Mouse (Mus musculus) CH12.LX (cell line): ENCODE data around the gene Npepps. TPM values are rescaled to one million over a fixed set of nuclear protein-coding genes. Genes with fewer than 3 reads are reported as not detected.
A peak's percentile ranks its signal among the peaks of the same experiment; 100 is the strongest.

Experiments
- DNase-seq: peaks from one replicate; pipeline ENCODE4 v3.0.0-alpha.2; 2013; ENCODE audit errors: extremely low read depth
- H3K27ac ChIP-seq: 2 replicates; pipeline ENCODE4 v1.5.1; 2012; ENCODE audit warnings: low read depth, mild to moderate bottlenecking, control low read depth, moderate library complexity; ENCODE audit not compliant: insufficient read depth
- H3K27me3 ChIP-seq: replicated peaks from 2 replicates; pipeline ENCODE3; 2012; ENCODE audit warnings: inconsistent platforms
- H3K36me3 ChIP-seq, 2 experiments: replicated peaks in 1 of 2; 2 replicates each; pipeline versions ENCODE3 to v1.6.1; 2012; ENCODE audit warnings: inconsistent platforms in 1 of 2, low read length in 1 of 2, mild to moderate bottlenecking in 1 of 2, mixed read lengths in 1 of 2, moderate library complexity in 1 of 2; ENCODE audit not compliant: control insufficient read depth in 1 of 2, insufficient read depth in 1 of 2
- H3K4me1 ChIP-seq, 2 experiments: 2 replicates each; pipeline ENCODE4 v1.6.1; 2012; ENCODE audit warnings: inconsistent platforms in 1 of 2, moderate library complexity in 1 of 2; ENCODE audit not compliant: insufficient read depth in 2 of 2, control insufficient read depth in 1 of 2
- H3K4me2 ChIP-seq: 2 replicates; pipeline ENCODE4 v1.6.1; 2012; ENCODE audit warnings: low read depth, mild to moderate bottlenecking, control low read depth; ENCODE audit not compliant: poor library complexity, insufficient read depth, severe bottlenecking
- H3K4me3 ChIP-seq, 3 experiments: fragments of 150-350 bp in 1 of 3; sonication (generic) in 1 of 3; replicated peaks in 1 of 3; 2 replicates each; pipeline versions ENCODE3 to v1.5.1; 2011 to 2012; ENCODE audit warnings: low read depth in 2 of 3, low read length in 2 of 3, mild to moderate bottlenecking in 2 of 3, moderate library complexity in 2 of 3, control low read depth in 1 of 3, improper control_type of control experiment in 1 of 3, inconsistent platforms in 1 of 3, mixed read lengths in 1 of 3; ENCODE audit not compliant: poor library complexity in 1 of 3
- H3K79me2 ChIP-seq: replicated peaks from 2 replicates; pipeline ENCODE4 v1.6.1; 2012; ENCODE audit warnings: mild to moderate bottlenecking, moderate library complexity; ENCODE audit not compliant: control insufficient read depth, poor library complexity, insufficient read depth, severe bottlenecking; ENCODE audit errors: extremely low read depth
- H3K9ac ChIP-seq: 2 replicates; pipeline ENCODE4 v1.6.1; 2012; ENCODE audit warnings: low read depth, mild to moderate bottlenecking, control low read depth, moderate library complexity; ENCODE audit not compliant: insufficient read depth
- H3K9me3 ChIP-seq: replicated peaks from 2 replicates; pipeline ENCODE3; 2012; ENCODE audit warnings: low read length, inconsistent platforms, mixed read lengths
- CHD2 ChIP-seq: IDR thresholded peaks from 2 replicates; pipeline ENCODE4 v1.6.1; 2011; ENCODE audit warnings: low read length, improper control_type of control experiment
- CTCF ChIP-seq, 2 experiments: IDR thresholded peaks in 1 of 2; conservative IDR thresholded peaks in 1 of 2; 2 replicates each; pipeline ENCODE4 v1.5.1; 2011 to 2012; ENCODE audit warnings: low read depth in 2 of 2, low read length in 2 of 2, improper control_type of control experiment in 1 of 2, inconsistent platforms in 1 of 2, mild to moderate bottlenecking in 1 of 2, moderate library complexity in 1 of 2
- E2F4 ChIP-seq: IDR thresholded peaks from 2 replicates; pipeline ENCODE4 v1.6.1; 2011; ENCODE audit warnings: low read depth, low read length, improper control_type of control experiment; ENCODE audit not compliant: insufficient replicate concordance
- ELF1 ChIP-seq: IDR thresholded peaks from 2 replicates; pipeline ENCODE4 v1.6.1; 2014; ENCODE audit warnings: low read depth, mild to moderate bottlenecking, inconsistent platforms, low read length, improper control_type of control experiment
- EP300 ChIP-seq: IDR thresholded peaks from 2 replicates; pipeline ENCODE4 v1.6.1; 2011; ENCODE audit warnings: low read length, improper control_type of control experiment
- ETS1 ChIP-seq: conservative IDR thresholded peaks from 2 replicates; pipeline ENCODE4 v1.6.1; 2012; ENCODE audit warnings: low read depth, mild to moderate bottlenecking, inconsistent platforms, low read length, improper control_type of control experiment, moderate library complexity
- GABPA ChIP-seq: IDR thresholded peaks from 2 replicates; pipeline ENCODE4 v1.6.1; 2012; ENCODE audit warnings: low read depth, low read length, improper control_type of control experiment, inconsistent platforms; ENCODE audit not compliant: insufficient replicate concordance
- HCFC1 ChIP-seq: IDR thresholded peaks from 2 replicates; pipeline ENCODE4 v1.6.1; 2012; ENCODE audit warnings: low read depth, mild to moderate bottlenecking, inconsistent platforms, low read length, improper control_type of control experiment
- IRF4 ChIP-seq: IDR thresholded peaks from 2 replicates; pipeline ENCODE4 v1.6.1; 2014; ENCODE audit warnings: low read depth, mild to moderate bottlenecking, inconsistent platforms, low read length, improper control_type of control experiment
- JUN ChIP-seq: IDR thresholded peaks from 2 replicates; pipeline ENCODE4 v1.6.1; 2011; ENCODE audit warnings: low read depth, mild to moderate bottlenecking, low read length, improper control_type of control experiment, moderate library complexity; ENCODE audit not compliant: insufficient read depth
- KAT2A ChIP-seq: IDR thresholded peaks from 2 replicates; pipeline ENCODE4 v1.6.1; 2012; ENCODE audit warnings: low read length, improper control_type of control experiment, inconsistent platforms; ENCODE audit not compliant: insufficient replicate concordance
- MAFK ChIP-seq: IDR thresholded peaks from 2 replicates; pipeline ENCODE4 v1.6.1; 2011; ENCODE audit warnings: low read length, improper control_type of control experiment; ENCODE audit not compliant: insufficient replicate concordance
- MAX ChIP-seq: IDR thresholded peaks from 2 replicates; pipeline ENCODE4 v1.6.1; 2011; ENCODE audit warnings: low read length, improper control_type of control experiment
- MAZ ChIP-seq: IDR thresholded peaks from 2 replicates; pipeline ENCODE4 v1.6.1; 2012; ENCODE audit warnings: low read depth, mild to moderate bottlenecking, inconsistent platforms, low read length, improper control_type of control experiment, moderate library complexity
- MYC ChIP-seq: IDR thresholded peaks from 2 replicates; pipeline ENCODE4 v1.6.1; 2011; ENCODE audit warnings: low read depth, mild to moderate bottlenecking, improper control_type of control experiment, low read length
- NELFE ChIP-seq: IDR thresholded peaks from 2 replicates; pipeline ENCODE4 v1.6.1; 2011; ENCODE audit warnings: low read depth, low read length, improper control_type of control experiment
- NRF1 ChIP-seq: IDR thresholded peaks from 2 replicates; pipeline ENCODE4 v1.6.1; 2014; ENCODE audit warnings: low read depth, mild to moderate bottlenecking, inconsistent platforms, low read length, improper control_type of control experiment, moderate library complexity
- PAX5 ChIP-seq: IDR thresholded peaks from 2 replicates; pipeline ENCODE4 v1.6.1; 2012; ENCODE audit warnings: low read length, inconsistent platforms, mixed read lengths
- POLR2AphosphoS2 ChIP-seq: IDR thresholded peaks from 2 replicates; pipeline ENCODE4 v1.6.1; 2011; ENCODE audit warnings: low read depth, low read length, improper control_type of control experiment
- RAD21 ChIP-seq: IDR thresholded peaks from 2 replicates; pipeline ENCODE4 v1.6.1; 2011; ENCODE audit warnings: low read depth, mild to moderate bottlenecking, low read length, improper control_type of control experiment, moderate library complexity
- RCOR1 ChIP-seq: conservative IDR thresholded peaks from 2 replicates; pipeline ENCODE4 v1.6.1; 2012; ENCODE audit warnings: low read depth, mild to moderate bottlenecking, inconsistent platforms, low read length, improper control_type of control experiment
- SIN3A ChIP-seq: IDR thresholded peaks from 2 replicates; pipeline ENCODE4 v1.6.1; 2012; ENCODE audit warnings: low read length, improper control_type of control experiment, inconsistent platforms
- SMC3 ChIP-seq: IDR thresholded peaks from 2 replicates; pipeline ENCODE4 v1.6.1; 2011; ENCODE audit warnings: low read depth, low read length, improper control_type of control experiment
- TBP ChIP-seq: conservative IDR thresholded peaks from 2 replicates; pipeline ENCODE4 v1.6.1; 2011; ENCODE audit warnings: low read depth, low read length, improper control_type of control experiment
- TCF12 ChIP-seq: IDR thresholded peaks from 2 replicates; pipeline ENCODE4 v1.6.1; 2014; ENCODE audit warnings: low read depth, mild to moderate bottlenecking, inconsistent platforms, low read length, improper control_type of control experiment
- UBTF ChIP-seq: IDR thresholded peaks from 2 replicates; pipeline ENCODE4 v1.6.1; 2012; ENCODE audit warnings: low read depth, mild to moderate bottlenecking, inconsistent platforms, low read length, improper control_type of control experiment, moderate library complexity
- USF1 ChIP-seq: IDR thresholded peaks from 2 replicates; pipeline ENCODE4 v1.6.1; 2014; ENCODE audit warnings: low read depth, mild to moderate bottlenecking, inconsistent platforms, low read length, improper control_type of control experiment
- USF2 ChIP-seq: conservative IDR thresholded peaks from 2 replicates; pipeline ENCODE4 v1.6.1; 2011; ENCODE audit warnings: low read depth, low read length, improper control_type of control experiment
- ZC3H11A ChIP-seq: IDR thresholded peaks from 2 replicates; pipeline ENCODE4 v1.6.1; 2012; ENCODE audit warnings: low read depth, mild to moderate bottlenecking, inconsistent platforms, low read length, improper control_type of control experiment
- ZKSCAN1 ChIP-seq: IDR thresholded peaks from 2 replicates; pipeline ENCODE4 v1.6.1; 2012; ENCODE audit warnings: low read depth, inconsistent platforms, low read length, improper control_type of control experiment, borderline replicate concordance
- ZMIZ1 ChIP-seq: IDR thresholded peaks from 2 replicates; pipeline ENCODE4 v1.6.1; 2012; ENCODE audit warnings: low read depth, mild to moderate bottlenecking, inconsistent platforms, low read length, improper control_type of control experiment
- ZNF384 ChIP-seq: IDR thresholded peaks from 2 replicates; pipeline ENCODE4 v1.6.1; 2012; ENCODE audit warnings: low read depth, low read length, improper control_type of control experiment, inconsistent platforms
- dilution Hi-C: fragments of 300-500 bp; cut with MboI; formaldehyde crosslinking; loops from 2 replicates; pipeline ENCODE4 v1.14.3; 2020; ENCODE audit warnings: low sequenced_read_pairs; ENCODE audit not compliant: extremely low pct_unique_long_range_greater_than_20kb, extremely low pct_ligation_motif_present
- in situ Hi-C: fragments of 300-500 bp; cut with MboI; formaldehyde crosslinking; loops from 3 replicates; pipeline ENCODE4 v1.14.3; 2019; ENCODE audit warnings: low sequenced_read_pairs, low pct_ligation_motif_present, low pct_unique_long_range_greater_than_20kb, mixed read lengths
- polyA plus RNA-seq: library from polyadenylated mRNA; unstranded; fragments of >175 nt; gene quantifications from 2 replicates; pipeline ENCODE4 v1.2.1, GENCODE M21; 2012; ENCODE audit warnings: low read depth; ENCODE audit not compliant: insufficient read length
- total RNA-seq, 2 experiments: library from RNA; depleted of rRNA; stranded (reverse); fragments of 300-350 nt in 1 of 2; fragments of >200 nt in 1 of 2; gene quantifications; 2 replicates each; pipeline ENCODE4 v1.2.3; 2012 to 2014

Npepps gene
- total and polyA plus RNA-seq, 3 experiments: 29.8 to 50.8 (median 42.5) TPM

- TF ChIP-seq HCFC1: peak; percentile 53; the same call in 1 of the 2 replicates
- TF ChIP-seq CHD2: peak; percentile 46
- no peak for TF ChIP-seq E2F4
- peak; percentile 91 for TF ChIP-seq MYC
- peak; percentile 58 for TF ChIP-seq SIN3A
- peak; percentile 45 for TF ChIP-seq ETS1
- TF ChIP-seq RAD21: peak; percentile 91
- TF ChIP-seq UBTF: no peak
- TF ChIP-seq GABPA: no peak
- TF ChIP-seq IRF4: peak; percentile 87
- TF ChIP-seq KAT2A: 0 out of 2 replicates have a peak, but pooled peaks have one; percentile 45
- peak in 1 of 2 experiments; percentile 98; a peak in 3 of 4 replicates for TF ChIP-seq CTCF (conservative IDR thresholded peaks at IDR 0.05 in 1 of 2, IDR thresholded peaks at IDR 0.05 in 1 of 2; ENCODE audit: low read depth in 2 of 2, low read length in 2 of 2)
- TF ChIP-seq POLR2AphosphoS2: peak; percentile 77; the same call in 1 of the 2 replicates
- TF ChIP-seq USF2: no peak; the same call in 1 of the 2 replicates
- peak; percentile 87 for TF ChIP-seq SMC3
- TF ChIP-seq ZNF384: peak; percentile 50
- TF ChIP-seq PAX5: no peak
- 0 out of 2 replicates have a peak, but pooled peaks have one; percentile 7 for TF ChIP-seq JUN
- TF ChIP-seq, all 38 proteins: peak for 26
Measured at GRCm38 (mm10) chr11:97309911-97310571, 29.6 kb upstream of the Npepps start (continued).

GRCm38 (mm10) chr11:97309451-97309836 is 29.0 kb upstream of the Npepps start:
- DNase-seq: peak; percentile 75
- Histone ChIP-seq H3K4me1 (peaks cover 0 to 17% of the 10 kb centered on the region in 2 experiments; a peak in 2 of 4 replicates), H3K27ac (peak overlapping the region; percentile 76), H3K4me3 (peak overlapping the region; percentile 68 to 78 (median 69)), H3K9ac (peak overlapping the region; percentile 88), H3K36me3 (no peaks in the 10 kb centered on the region), H3K9me3 (no peaks in the 10 kb centered on the region), H3K79me2 (no peaks in the 10 kb centered on the region), H3K4me2 (peak overlapping the region; percentile 63), H3K27me3 (no peaks in the 10 kb centered on the region)
- dilution Hi-C loops: no loop called here
- in situ Hi-C loops: no loop called here
- TF ChIP-seq E2F4: no peak
- TF ChIP-seq IRF4: peak; percentile 64
- TF ChIP-seq UBTF: no peak; the same call in 1 of the 2 replicates
- peak; percentile 48; the same call in 1 of the 2 replicates for TF ChIP-seq TBP
- peak; percentile 40; the same call in 1 of the 2 replicates for TF ChIP-seq ETS1
- no peak for TF ChIP-seq MAFK
- no peak for TF ChIP-seq USF2
- TF ChIP-seq MYC: peak; percentile 43; the same call in 1 of the 2 replicates
- no peak for TF ChIP-seq RCOR1
- TF ChIP-seq USF1: no peak
- TF ChIP-seq PAX5: no peak
- no peak; the same call in 1 of the 2 replicates for TF ChIP-seq NELFE
- TF ChIP-seq CTCF (conservative IDR thresholded peaks at IDR 0.05 in 1 of 2, IDR thresholded peaks at IDR 0.05 in 1 of 2; ENCODE audit: low read depth in 2 of 2, low read length in 2 of 2): no peak
- no peak for TF ChIP-seq RAD21
- no peak for TF ChIP-seq ZKSCAN1
- TF ChIP-seq ZMIZ1: no peak
- peak; percentile 82; the same call in 1 of the 2 replicates for TF ChIP-seq TCF12
- no peak for TF ChIP-seq MAX
- peak; percentile 42; the same call in 1 of the 2 replicates for TF ChIP-seq ELF1
- TF ChIP-seq NRF1: no peak
- TF ChIP-seq MAZ: no peak; the same call in 1 of the 2 replicates
- no peak for TF ChIP-seq ZC3H11A
- no peak for TF ChIP-seq SMC3
- no peak for TF ChIP-seq HCFC1
- no peak for TF ChIP-seq POLR2AphosphoS2
- TF ChIP-seq SIN3A: peak; percentile 30; the same call in 1 of the 2 replicates
- 0 out of 2 replicates have a peak, but pooled peaks have one; percentile 34 for TF ChIP-seq EP300
- TF ChIP-seq KAT2A: no peak
- TF ChIP-seq JUN: no peak
